8 mouse cellular contexts compared by ENCODE assay signal in genomic region chr8:70699834-70700554, GRCm38 (mm10). TPM values are rescaled to one million over a fixed set of nuclear protein-coding genes. Genes with fewer than 3 reads are reported as not detected.
DNase-seq lines count a peak whose midpoint lies in the region; ATAC-seq and TF ChIP-seq lines count a peak whose summit lies in the region.

No protein-coding gene starts in this region.

- no peak for ATAC-seq in lung, postnatal 0 days

- peak overlapping the region; percentile 98 for H3K27ac ChIP-seq in hindbrain, embryonic 10.5 days
- peak overlapping the region; percentile 99 for H3K27ac ChIP-seq in lung, postnatal 0 days (ENCODE audit: low read length)

- peak overlapping the region; percentile 64 for H3K4me2 ChIP-seq in lung, postnatal 0 days (replicated peaks; ENCODE audit: low read depth, low read length)

- peaks cover 28% of the 10 kb centered on the region for H3K36me3 ChIP-seq in hindbrain, embryonic 10.5 days
- H3K36me3 ChIP-seq in lung, postnatal 0 days (ENCODE audit: insufficient read depth, low read length) = 0 out of 2 replicates have a peak, but pooled peaks cover 7% of the 10 kb centered on the region

- H3K4me1 ChIP-seq in hindbrain, embryonic 10.5 days (replicated peaks) = peaks cover 63% of the 10 kb centered on the region
- peaks cover 32% of the 10 kb centered on the region for H3K4me1 ChIP-seq in lung, postnatal 0 days (ENCODE audit: insufficient read depth, low read depth, low read length)

- peaks cover 18% of the 10 kb centered on the region for H3K27me3 ChIP-seq in hindbrain, embryonic 10.5 days (ENCODE audit: insufficient read depth, poor library complexity, severe bottlenecking)
- no peaks in the 10 kb centered on the region for H3K27me3 ChIP-seq in lung, postnatal 0 days (replicated peaks; ENCODE audit: insufficient read depth, low read length)

- peak overlapping the region; percentile 99 for H3K4me3 ChIP-seq in hindbrain, embryonic 10.5 days
- H3K4me3 ChIP-seq in lung, postnatal 0 days (ENCODE audit: low read depth, low read length) = peak overlapping the region; percentile 98

- no peak for TF ChIP-seq EP300 in lung, postnatal 0 days (IDR thresholded peaks at IDR 0.05)

- peak; percentile 68 for DNase-seq in ES-CJ7 (ENCODE audit: low read depth, low spot score)
- peak; percentile 87 for DNase-seq in cerebellum, adult 8-10 months
- DNase-seq in forelimb bud, embryonic 11.5 days (ENCODE audit: low read depth, low spot score) = peak; percentile 82
- DNase-seq in hindbrain, embryonic 10.5 days (ENCODE audit: low spot score) = peak; percentile 87
- DNase-seq in layer of hippocampus, postnatal 14 days (ENCODE audit: low spot score in 2 of 2) = peak; percentile 84 to 88
- DNase-seq in lung, postnatal 0 days (ENCODE audit: low spot score) = peak; percentile 87
- peak; percentile 80 for DNase-seq in retina, embryonic 14.5 days (ENCODE audit: low spot score)
- peak; percentile 89 for DNase-seq in thymus, postnatal 25 days

- H3K9ac ChIP-seq in lung, postnatal 0 days (replicated peaks; ENCODE audit: low read depth) = peak overlapping the region; percentile 99

- under 1% methylated on average over 59 of the region's 59 CpGs for WGBS in hindbrain, embryonic 10.5 days
- WGBS in lung, postnatal 0 days = under 1% methylated on average over 53 of the region's 59 CpGs

- no peaks in the 10 kb centered on the region for H3K9me3 ChIP-seq in hindbrain, embryonic 10.5 days
- H3K9me3 ChIP-seq in lung, postnatal 0 days (ENCODE audit: low read length) = no peaks in the 10 kb centered on the region

- no peak; the same call in 1 of the 2 replicates for TF ChIP-seq CTCF in lung, postnatal 0 days (IDR thresholded peaks at IDR 0.05)

RNA-seq across cellular contexts. Expression of gene Jund, which starts 1.2 kb away (rescaled TPM):
- polyA plus RNA-seq in hindbrain, embryonic 10.5 days (2016; fragmentation: Nextera tagmentation; extraction: Ambion mirVana) = 64.6 and 128 TPM in 2 replicates
- 100 to 1,000 TPM; 163 to 179 TPM for total RNA-seq in layer of hippocampus, postnatal 14 days (2021)
- 107 and 109 TPM in 2 replicates for polyA plus RNA-seq in lung, postnatal 0 days (2015; fragmentation: Nextera tagmentation; extraction: Ambion mirVana)

RNA-seq across cellular contexts. Expression of gene Iqcn, which starts 3.3 kb away (rescaled TPM):
- 0.07 TPM in 1 of 2 replicates, not detected in the other for polyA plus RNA-seq in hindbrain, embryonic 10.5 days (2016; fragmentation: Nextera tagmentation; extraction: Ambion mirVana)
- total RNA-seq in layer of hippocampus, postnatal 14 days (2021) = under 1 TPM in 1 of 2 experiments, not detected in 1; 0.14 TPM
- 0.04 and 0.07 TPM in 2 replicates for polyA plus RNA-seq in lung, postnatal 0 days (2015; fragmentation: Nextera tagmentation; extraction: Ambion mirVana)

RNA-seq across cellular contexts. Expression of gene Gm3336, which starts 18.3 kb away (rescaled TPM):
- polyA plus RNA-seq in hindbrain, embryonic 10.5 days (2016; fragmentation: Nextera tagmentation; extraction: Ambion mirVana) = not detected in 2 replicates
- total RNA-seq in layer of hippocampus, postnatal 14 days (2021) = not detected
- polyA plus RNA-seq in lung, postnatal 0 days (2015; fragmentation: Nextera tagmentation; extraction: Ambion mirVana) = 0.50 and 0.54 TPM in 2 replicates

RNA-seq across cellular contexts. Expression of gene Pde4c, which starts 23.5 kb away (rescaled TPM):
- polyA plus RNA-seq in hindbrain, embryonic 10.5 days (2016; fragmentation: Nextera tagmentation; extraction: Ambion mirVana) = 0.63 and 0.69 TPM in 2 replicates
- under 1 TPM; 0.81 to 0.91 TPM for total RNA-seq in layer of hippocampus, postnatal 14 days (2021)
- 0.93 and 2.0 TPM in 2 replicates for polyA plus RNA-seq in lung, postnatal 0 days (2015; fragmentation: Nextera tagmentation; extraction: Ambion mirVana)

RNA-seq across cellular contexts. Expression of gene Lsm4, which starts 26.9 kb away (rescaled TPM):
- 344 and 354 TPM in 2 replicates for polyA plus RNA-seq in hindbrain, embryonic 10.5 days (2016; fragmentation: Nextera tagmentation; extraction: Ambion mirVana)
- total RNA-seq in layer of hippocampus, postnatal 14 days (2021) = 10 to 100 TPM; 67.8 to 71.7 TPM
- polyA plus RNA-seq in lung, postnatal 0 days (2015; fragmentation: Nextera tagmentation; extraction: Ambion mirVana) = 95.9 and 104 TPM in 2 replicates
